Mouse (Mus musculus): Measurements from ENCODE around the gene Trip11. TPM values are rescaled to one million over a fixed set of nuclear protein-coding genes. Genes with fewer than 3 reads are reported as not detected.

Gene Trip11
- polyA plus RNA-seq, 1 experiment from 2014 or later = 27.3 TPM

Other genes starting within 250 kb of the Trip11 start
- 4.5 and 5.1 TPM in 2 replicates for gene Tc2n, start 194.7 kb downstream of the Trip11 start, polyA plus RNA-seq (2015; fragmentation: Nextera tagmentation; extraction: Ambion mirVana)
- gene Fbln5, start 94.2 kb downstream of the Trip11 start, polyA plus RNA-seq (2015; fragmentation: Nextera tagmentation; extraction: Ambion mirVana) = 66.9 and 78.3 TPM in 2 replicates
- 14.9 and 15.4 TPM in 2 replicates for gene Atxn3, start 45.0 kb upstream of the Trip11 start, polyA plus RNA-seq (2015; fragmentation: Nextera tagmentation; extraction: Ambion mirVana)
- gene Cpsf2, start 62.7 kb upstream of the Trip11 start, polyA plus RNA-seq (2015; fragmentation: Nextera tagmentation; extraction: Ambion mirVana) = 23.7 and 23.9 TPM in 2 replicates
- gene Slc24a4, start 215.5 kb upstream of the Trip11 start, polyA plus RNA-seq (2015; fragmentation: Nextera tagmentation; extraction: Ambion mirVana) = 0.18 and 0.79 TPM in 2 replicates